Mouse (Mus musculus): ENCODE measurements at regions not wholly inside any gene's neighbourhood (a gene's known extent, or its start where the extent isn't known, plus 50 kb on each side); places are given as distances from the start of the nearest gene placed in this dataset.

DNA sequence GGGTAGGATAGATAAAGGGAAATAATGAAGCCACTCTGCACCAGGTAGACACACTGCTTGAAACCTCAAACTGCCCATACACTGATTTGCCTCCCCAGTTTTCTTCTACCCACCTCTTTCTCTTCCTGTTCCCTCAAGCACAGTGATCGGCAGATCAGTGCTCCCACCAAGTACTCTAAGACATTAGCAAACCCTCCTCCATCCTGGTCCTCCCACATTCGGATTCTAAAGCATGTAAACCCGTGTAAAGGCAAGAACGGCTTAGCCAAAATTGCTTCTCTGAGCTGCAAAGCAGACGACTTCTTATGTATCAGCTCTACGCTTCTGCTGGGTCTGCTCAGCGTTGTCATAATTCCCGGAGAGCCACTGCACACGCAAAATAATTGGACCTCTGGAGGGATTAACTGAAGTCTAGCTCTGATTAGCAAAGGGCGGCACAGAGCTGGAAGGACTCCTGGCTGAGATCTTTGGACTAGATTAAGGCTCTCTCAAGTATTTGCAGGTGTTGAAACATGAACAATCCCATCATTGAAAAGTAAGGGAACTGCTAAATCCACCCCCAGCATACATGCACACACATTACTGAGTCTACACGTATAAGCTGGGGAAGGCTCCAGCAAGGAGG, 67.2 kb downstream of the Mtx3 start:
- DNase-seq (ENCODE audit: low spot score), result no peak

DNA sequence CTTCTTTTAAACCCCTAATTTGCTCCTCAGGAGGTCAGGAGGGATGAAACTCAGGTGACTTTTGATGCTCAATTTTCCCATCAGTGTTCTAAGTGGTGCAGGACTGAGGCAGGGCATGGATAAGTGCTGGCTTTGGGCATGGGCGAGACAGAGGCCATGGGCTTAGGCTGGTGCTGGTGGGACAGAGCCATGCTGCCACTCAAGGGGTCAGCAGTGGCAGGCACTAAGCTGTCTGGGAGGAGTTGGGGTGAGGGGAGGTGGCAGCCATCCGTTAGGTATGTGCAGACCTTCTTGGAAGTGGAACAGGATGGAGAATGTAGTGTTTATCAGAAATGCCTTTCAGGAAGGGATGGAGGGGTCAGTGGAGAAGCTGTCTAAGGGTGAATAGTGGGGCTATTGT, 68.1 kb downstream of the Mtx3 start:
- DNase-seq (ENCODE audit: low spot score), result no peak

DNA sequence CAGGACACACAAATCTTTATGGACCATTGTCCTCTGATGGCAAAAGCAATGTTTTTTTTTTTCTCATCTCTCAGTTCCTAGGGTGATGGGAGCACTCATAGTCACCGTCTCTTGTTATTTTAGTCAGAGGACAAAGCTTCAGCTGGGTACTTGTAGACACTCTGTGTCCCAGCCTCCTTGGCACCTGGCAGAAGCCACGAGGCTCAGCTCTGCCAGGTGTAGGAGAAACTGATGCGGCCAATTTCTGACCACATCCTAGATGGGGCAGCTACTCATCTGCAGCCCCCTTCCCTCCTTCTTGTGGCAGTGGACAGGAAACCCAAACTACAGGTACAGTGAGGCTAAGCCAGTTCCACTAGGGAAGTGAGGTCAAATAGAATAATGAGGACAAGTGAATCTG, 70.1 kb downstream of the Mtx3 start:
- DNase-seq (ENCODE audit: low spot score), result no peak

DNA sequence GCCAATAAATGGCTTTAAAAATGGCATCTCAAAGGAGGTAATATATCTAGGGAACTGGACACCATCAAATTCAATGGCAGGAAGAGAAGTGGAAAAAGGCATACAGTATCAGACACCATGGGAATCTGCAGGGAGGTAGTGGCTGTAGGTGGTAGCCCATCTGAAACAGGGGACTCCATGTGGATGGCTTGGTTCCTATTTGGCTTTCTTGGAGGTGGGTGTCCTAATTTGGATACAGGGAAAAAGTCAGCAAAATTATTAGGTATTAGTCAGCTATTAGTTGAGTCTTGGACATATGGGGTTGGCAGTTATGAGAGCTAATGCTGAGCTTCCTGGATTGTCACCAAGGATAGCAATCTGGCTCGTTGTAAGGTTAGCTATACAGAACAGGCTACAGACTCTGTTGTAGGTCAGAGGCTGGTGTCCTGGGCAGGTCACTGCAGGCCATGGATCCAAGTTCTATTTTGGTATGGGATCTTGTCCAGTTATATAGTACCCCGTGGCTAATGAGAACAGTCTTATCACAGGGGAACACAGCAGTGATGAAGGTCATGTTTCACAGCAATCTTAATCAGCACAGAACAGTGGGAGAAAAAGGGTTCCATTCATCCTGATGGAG, 70.8 kb downstream of the Mtx3 start:
- no peak for DNase-seq (ENCODE audit: low spot score)

DNA sequence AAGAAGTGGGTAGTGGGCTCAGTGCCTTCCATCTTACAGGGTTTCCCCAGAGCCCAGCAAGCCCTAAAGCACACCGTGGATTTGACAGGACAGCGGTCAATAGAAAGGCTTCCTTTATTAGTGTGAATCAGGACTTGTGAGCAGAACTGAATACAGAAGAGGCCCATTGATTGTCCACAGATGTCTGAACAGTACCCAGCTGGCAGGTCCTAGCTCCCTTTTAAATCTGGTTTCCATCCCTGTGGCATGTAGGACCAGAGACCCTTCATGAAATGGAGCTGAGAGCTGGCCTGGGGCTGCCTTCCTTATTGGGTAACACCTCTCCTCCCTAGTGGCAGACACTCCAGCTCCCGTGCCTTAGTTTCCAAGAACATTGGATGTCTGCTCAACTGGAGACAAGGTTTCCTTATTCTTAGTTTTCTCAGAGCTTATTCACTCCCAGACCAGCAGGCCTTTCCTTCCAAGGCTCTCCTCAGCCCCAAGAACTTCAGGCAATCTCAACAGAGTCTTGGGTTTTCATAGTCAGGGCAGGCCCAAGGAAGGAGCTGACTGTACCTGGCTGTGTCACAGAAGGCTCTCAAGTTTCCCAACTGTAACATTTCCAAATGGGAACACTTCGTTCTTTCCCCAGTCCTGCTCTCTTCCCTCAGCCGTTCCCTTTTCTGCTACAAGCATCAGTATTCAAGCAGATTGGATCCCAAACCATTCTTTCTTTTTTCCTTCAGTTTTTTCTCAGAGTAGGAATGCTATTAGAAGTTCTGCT, 71.6 kb downstream of the Mtx3 start:
- DNase-seq (ENCODE audit: low spot score), result no peak

DNA sequence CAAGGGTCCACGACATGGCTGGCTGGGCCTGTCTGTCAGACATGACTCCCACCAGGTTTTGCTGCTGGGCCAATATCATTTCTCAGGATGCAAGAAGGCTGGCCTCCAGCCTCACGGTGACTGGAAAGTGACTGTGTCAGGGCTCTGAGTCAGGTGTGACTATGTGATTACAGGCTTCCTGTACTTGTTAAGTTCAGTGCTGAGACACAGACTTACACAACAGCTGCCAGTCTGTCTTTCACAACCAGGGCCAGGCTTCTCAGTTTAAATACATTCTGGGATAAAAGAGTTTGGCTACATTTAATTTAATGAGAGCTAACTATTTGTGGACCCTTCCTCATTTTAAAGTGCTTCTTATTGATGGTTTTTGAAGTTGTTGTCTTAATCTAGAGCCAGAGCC, 75.3 kb downstream of the Mtx3 start:
- DNase-seq (ENCODE audit: low spot score), result no peak

DNA sequence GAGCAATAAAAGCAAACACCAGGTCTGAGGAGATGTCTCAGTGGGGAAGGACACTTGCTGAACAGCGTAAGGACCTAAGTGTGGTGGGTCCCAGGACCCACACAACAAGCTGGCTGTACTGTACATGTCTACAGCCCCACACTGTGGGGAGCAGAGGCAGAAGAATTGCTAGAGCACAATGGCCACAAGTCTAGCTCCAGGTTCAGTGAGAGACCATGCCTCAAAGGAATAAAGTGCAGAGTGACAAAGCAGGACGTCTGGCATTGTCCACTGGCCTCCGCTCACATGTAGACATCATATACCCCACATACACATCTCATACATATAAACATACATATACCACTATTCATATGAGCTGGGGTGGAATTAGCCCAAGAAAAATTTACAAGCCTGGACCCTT, 77.4 kb downstream of the Mtx3 start:
- no peak for DNase-seq (ENCODE audit: low spot score)

DNA sequence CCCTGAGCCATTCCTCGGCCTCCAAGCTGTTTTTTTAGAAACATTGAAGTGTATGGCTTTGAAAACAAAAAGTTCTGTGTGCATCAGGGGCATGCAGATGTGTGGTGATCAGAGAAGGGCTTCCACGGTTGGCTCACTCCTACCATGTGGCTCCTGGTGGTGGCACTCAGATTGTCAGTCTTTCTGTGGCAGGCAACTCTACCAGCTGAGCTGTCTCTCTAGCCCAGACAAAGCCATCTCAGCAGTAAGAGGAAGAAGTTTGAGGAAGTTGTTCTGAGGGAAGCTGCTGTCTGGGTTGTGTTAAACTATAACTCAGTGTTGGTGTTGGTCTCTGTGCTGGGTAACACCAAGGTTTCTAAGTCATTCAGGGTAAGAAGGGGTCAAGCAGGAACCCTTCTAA, 78.9 kb downstream of the Mtx3 start:
- DNase-seq (ENCODE audit: low spot score), result no peak

DNA sequence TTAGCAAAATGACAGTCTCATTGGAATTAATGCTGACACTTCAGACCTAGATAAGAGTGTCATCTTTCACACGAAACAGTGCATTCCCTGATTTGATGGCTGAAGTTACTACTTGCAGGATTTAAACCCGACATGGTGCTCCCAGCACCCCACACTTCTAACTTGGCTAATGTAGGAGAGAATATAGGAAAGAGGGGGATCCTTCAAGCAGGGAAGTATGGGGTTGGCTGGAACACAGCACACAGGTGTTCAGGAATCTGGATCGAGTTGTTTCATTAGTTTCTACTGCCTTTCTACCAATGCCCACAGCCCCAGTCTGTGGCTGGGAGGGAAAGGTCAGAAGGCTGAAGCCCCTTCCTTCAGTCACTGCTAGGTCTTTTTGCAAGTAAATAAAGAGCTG, 79.5 kb downstream of the Mtx3 start:
- DNase-seq (ENCODE audit: low spot score), result no peak

DNA sequence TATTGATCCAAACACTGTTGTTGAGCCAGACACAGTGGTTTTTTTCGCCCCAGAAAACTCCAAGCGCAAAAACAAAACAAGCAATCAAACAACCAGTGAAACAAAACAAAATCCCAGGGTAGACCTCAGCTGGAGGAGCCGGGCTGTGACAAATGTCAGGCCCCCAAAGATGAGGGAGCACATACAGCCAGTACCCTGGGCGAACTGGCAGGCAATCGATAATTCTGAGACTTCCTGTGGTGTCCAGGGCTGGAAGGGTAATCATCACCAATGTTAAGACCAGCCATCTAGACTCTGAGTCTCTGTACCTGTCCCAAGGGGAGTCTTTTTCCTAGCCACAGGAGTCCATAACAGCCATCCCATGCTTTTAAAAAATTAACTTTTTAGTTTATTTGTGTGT, 80.6 kb downstream of the Mtx3 start:
- DNase-seq (ENCODE audit: low spot score), result no peak

DNA sequence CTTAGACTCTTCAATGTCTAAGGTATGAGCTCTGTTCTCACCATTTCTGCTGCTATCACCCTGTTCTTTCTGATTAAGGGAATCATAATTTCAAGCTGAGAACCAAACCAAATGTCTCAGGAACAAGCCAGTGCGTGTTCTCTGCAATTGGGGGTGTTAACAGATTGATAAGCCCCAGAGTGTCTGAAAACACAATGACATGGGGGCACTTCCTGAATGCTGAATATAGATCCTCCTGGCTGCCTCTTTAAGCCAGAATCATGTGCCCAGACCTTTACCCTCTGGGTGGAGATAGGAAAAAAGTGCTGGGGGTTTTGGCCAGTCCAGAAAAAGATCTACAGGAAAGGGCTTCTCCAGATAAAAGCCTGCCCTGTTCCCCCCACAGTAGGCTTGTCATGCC, 84.0 kb downstream of the Mtx3 start:
- DNase-seq (ENCODE audit: low spot score), result no peak

DNA sequence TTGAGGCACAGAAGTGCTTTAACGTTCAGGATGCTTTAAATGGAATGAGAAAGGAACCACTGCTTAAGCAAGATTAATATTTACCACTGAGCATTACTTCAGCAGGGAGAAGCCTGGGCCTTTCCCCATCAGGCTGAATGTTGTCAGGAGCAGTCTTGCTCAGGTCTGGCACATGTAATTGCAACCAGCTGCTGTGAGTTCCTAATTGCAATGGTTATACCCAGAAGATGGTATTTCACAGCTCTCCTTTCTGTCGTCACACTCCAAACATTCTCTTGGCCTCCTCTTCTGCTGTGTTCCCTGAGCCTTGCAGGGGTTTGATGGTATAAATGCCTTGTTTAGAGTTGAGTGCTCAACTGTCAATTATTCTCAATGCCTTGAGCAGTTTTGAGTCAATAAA, 87.1 kb downstream of the Mtx3 start:
- no peak for DNase-seq (ENCODE audit: low spot score)

DNA sequence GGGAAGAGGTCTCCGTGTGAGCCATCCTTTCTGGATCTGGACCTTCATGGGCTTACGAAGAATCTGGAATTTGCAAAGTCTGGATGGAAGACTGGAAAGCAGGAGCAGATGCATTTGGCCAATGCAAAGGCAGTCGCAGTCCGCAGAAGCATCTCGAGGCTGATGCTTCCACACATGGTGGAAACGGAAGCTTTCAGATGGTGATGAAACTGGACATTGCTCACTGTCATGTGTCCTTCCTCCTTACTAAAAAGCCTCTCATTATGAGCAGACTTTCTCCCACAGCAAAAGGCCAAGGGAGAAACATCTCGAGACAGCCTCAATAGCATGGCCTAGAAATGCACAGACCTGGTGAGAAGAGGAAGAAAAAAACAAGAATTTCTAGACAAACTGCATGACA, 94.5 kb downstream of the Mtx3 start:
- no peak for DNase-seq (ENCODE audit: low spot score)

DNA sequence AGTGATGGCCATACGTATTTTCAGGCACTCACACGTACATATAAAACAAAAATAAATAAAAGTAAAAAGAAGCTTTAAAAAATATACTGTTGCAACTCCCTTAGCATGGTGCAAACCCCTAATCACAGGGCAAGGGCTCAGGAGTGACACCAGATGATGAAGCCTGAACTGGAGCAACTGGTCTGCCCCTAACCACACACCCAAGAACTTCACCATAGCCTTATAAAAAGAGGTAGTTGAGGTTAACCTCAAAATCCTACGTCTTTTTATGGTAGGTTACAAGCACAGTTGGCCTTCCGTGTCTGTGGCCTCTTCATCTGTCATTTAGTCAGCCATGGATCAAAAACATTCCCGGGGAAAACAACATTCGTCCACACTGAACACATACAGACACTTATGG, 96.0 kb downstream of the Mtx3 start:
- no peak for DNase-seq (ENCODE audit: low spot score)

DNA sequence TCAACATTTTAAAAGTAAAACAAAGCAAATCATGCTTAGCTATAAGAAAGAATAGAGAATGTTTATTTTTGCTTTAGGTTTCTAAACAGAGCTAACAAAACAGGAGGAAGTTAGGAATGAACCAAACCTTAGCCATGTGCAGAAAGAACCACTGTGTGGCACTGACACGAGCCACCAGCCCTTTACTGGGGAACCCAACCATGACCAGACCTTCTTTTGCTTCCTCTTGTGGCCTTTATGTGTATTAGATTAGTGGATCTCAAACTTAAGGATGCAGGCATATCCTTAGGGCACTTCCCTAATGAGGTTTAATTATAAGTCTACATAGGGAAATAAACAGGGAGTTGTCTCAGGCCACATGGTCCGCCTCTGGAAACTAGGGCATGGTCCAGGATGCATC, 104.0 kb downstream of the Mtx3 start:
- no peak for DNase-seq (ENCODE audit: low spot score)

DNA sequence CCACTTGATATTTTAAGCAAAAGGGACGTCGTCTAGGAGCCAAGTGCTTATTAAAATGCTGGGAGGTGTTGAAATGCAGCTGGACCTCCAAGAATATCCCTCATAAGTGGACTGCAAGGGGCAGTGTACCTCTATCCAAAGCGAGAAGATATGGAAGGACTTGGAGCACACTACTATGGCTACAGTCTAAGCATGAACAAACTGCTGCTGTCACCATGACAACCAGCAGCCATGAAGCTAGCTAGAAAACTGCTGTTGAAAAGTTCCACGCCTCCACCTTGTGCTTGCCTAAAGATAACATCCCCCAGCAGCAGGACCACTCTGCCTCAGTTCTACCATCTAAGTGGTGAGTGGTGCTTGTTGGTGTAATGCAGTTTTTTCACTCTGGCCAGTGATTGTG, 115.5 kb downstream of the Mtx3 start:
- no peak for DNase-seq (ENCODE audit: low spot score)

DNA sequence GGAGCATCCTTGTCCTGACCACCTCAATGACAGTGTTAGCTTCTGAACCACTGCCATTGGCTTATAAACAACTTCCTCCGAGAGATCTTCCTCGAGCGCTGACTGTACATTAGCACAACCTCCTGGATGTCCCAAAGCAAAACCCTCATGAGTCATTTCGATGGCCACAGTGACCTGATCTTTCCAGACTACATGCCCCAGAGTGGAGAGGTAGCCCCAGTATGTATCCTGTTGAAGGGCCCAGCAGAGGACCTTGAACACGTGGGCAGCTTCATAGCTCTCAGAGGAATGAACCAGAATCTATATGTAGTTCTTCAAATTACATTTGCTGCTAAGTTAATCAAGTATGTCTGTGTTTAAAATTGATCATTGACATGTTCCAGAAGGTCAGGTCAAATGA, 118.1 kb downstream of the Mtx3 start:
- DNase-seq (ENCODE audit: low spot score), result no peak

DNA sequence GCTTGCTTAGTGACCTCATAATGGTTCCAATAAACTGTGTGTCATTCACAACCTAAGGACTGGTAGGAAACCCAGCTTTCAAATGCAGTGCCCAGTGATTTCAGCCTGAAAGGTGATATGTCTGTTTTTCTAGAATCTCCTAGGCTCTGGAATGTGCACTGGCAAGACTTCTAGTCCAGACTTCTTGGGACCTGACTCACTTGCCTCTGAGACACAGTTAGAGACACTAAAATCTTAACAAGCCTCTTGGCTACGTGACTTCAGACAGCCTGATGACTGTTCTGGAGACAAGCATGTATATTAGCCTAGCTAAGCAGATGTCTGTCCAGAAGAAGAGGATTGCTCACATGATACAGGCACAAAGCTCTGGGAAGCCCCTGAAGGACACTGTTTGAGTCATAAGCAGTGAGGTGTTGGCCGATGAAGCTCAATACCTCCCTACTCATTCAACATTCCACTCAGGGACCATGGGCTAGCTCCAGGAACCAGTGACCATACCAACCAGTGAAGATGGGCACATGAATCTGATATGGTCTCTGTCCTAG, 118.9 kb downstream of the Mtx3 start:
- no peak for DNase-seq (ENCODE audit: low spot score)

DNA sequence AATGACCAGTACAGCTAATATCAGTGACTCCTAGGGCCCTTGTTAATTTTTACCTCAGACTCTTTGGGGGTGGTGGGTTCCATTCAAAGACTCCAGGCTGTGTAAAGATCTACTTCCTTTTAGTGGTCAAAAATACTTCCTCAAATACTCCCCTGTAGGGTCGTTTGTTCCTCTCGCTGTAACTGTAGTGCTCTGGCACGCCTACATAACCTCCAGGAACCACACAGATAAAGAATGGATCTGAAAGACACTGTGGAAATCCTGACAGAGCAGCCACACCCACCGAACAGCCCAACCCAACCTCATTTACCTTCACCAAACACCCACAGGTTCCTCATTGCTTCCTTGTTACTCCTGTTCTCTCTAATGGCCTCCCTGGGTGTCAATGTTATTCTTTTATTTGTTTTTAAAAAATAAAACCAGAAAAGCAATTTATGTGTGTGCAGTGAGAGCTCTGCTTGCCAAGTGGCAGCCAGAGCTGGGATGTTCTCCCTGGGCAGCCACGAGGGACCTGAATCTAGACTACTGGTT, 119.7 kb downstream of the Mtx3 start:
- no peak for DNase-seq (ENCODE audit: low spot score)

DNA sequence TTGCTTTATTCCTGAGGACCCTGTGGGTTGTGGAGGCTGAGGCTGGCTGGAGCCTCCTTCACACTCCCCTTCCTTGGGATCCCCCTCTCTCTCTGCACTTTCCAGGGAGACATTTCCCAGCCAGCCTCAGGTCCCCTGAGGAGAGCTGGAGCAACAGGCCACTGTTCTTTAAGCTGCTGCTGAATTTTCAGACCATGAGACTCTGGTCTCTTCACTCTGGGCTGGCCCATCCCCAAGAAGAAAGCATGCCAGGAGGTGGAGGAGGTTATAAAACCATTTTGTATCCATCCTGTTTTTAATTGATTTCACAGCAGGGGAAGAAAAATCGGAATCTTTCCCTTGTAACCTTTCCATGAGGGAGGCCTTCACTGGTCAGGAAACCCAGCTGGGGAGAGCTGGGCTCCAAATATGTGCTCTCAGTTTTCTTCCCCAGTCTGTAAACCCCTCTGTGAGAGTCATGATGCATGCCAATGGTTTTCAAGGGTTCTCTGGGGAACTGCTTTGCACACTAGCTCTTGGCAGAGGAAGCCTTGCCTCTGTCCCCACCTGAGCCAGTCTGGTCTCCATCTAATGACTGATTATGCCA, 122.6 kb downstream of the Mtx3 start:
- DNase-seq (ENCODE audit: low spot score), result no peak

DNA sequence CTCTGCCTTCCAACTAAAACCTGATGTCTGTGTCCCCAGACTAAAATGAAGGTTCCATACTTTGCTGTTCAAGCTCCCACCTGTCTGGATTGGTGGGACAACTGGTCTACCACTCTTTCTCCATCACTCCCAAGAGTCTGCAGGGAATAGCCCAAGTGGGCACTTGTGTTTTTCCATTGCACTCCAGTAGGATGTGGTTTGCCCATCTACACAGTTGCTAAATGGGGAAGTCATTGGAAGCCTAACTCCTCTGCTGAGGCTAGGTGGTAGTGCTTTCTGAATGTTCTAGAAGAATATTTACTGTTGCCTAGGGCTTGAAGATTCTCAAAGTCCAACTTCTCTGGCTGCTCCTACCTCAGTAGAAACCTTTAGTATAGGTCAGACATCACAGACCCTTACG, 125.0 kb downstream of the Mtx3 start:
- no peak for DNase-seq (ENCODE audit: low spot score)

DNA sequence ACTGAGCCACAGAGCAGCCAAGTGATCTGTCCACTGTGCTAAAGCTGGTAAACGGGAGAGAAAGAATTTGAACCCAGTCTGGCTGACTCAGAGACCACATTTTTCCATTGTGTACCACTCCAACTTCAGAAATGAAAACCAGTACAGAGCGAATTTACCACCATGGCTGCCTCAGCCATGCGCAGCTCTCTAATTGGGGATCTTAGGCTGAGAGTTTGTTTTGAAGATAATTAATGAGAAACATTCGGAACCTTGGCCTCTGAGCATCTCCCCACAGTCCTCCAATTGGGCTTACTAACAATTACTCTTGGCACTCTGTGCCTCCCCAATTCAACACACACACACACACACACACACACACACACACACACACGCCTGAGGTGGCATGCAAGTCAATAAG, 128.3 kb downstream of the Mtx3 start:
- no peak for DNase-seq (ENCODE audit: low spot score)

DNA sequence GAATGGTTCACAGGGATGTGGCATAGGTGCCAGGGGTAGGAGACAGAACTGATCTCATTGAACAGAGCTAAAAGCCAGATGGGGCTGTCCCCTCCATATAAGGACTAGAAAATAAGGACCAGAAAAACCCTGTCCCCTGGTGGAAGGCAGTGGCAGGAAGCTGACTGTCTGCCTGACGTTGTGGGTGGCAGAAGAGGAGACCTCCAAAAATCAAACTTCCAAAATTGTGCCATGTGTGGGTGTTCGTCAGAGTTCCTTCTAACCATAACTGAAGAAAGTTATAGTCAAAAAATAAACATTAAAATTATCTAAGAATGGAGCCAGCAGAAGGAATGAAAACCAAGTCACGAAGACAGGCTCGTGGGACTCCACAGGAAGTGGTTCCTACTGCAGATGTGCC, 129.2 kb downstream of the Mtx3 start:
- no peak for DNase-seq (ENCODE audit: low spot score)

Data from testis, postnatal 10 days (tissue).